15 mouse cellular contexts compared by ENCODE assay signal in genomic region chr15:31468806-31469205, GRCm38 (mm10).
"Had no signal": no experiment of that assay in that cellular context is flagged by ENCODE, and none has a peak within 500 bp of the region (broad histone marks: within the 10 kb centered on the region; RNA-seq: fewer than 3 reads in every experiment).

No protein-coding gene starts in this region.

- H3K27me3 ChIP-seq: megakaryocyte, embryonic 14.5 days; midbrain, embryonic 13.5 days; midbrain, embryonic 15.5 days; neural tube, embryonic 12.5 days; stomach, embryonic 15.5 days had no signal

- H3K27ac ChIP-seq: midbrain, embryonic 13.5 days; midbrain, embryonic 15.5 days; neural tube, embryonic 12.5 days; stomach, embryonic 15.5 days; stomach, postnatal 0 days had no signal

- DNase-seq: lung, adult 18-20 months; lung, embryonic 14.5 days; lung, postnatal 10 days; lung, postnatal 4 days; right cerebral cortex, postnatal 14 days; thymus, adult 2 months; thymus, postnatal 25 days; thymus, postnatal 4 days had no signal

- H3K9ac ChIP-seq: lung, embryonic 14.5 days; midbrain, embryonic 13.5 days; midbrain, embryonic 15.5 days; neural tube, embryonic 12.5 days; stomach, embryonic 15.5 days had no signal

- H3K4me1 ChIP-seq: midbrain, embryonic 13.5 days; midbrain, embryonic 15.5 days; neural tube, embryonic 12.5 days; stomach, embryonic 15.5 days had no signal

- H3K9me3 ChIP-seq: megakaryocyte, embryonic 14.5 days; midbrain, embryonic 13.5 days; midbrain, embryonic 15.5 days; neural tube, embryonic 12.5 days; stomach, embryonic 15.5 days had no signal

- H3K4me3 ChIP-seq: megakaryocyte, embryonic 14.5 days; midbrain, embryonic 13.5 days; midbrain, embryonic 15.5 days; neural tube, embryonic 12.5 days; stomach, embryonic 15.5 days had no signal

- ATAC-seq: midbrain, embryonic 13.5 days; midbrain, embryonic 15.5 days had no signal

- H3K4me2 ChIP-seq: lung, embryonic 14.5 days; midbrain, embryonic 11.5 days; midbrain, embryonic 13.5 days; midbrain, embryonic 15.5 days; neural tube, embryonic 12.5 days; stomach, embryonic 15.5 days had no signal
